Mouse (Mus musculus): ENCODE results near the gene Rbm42.

- TF ChIP-seq CTCF (IDR thresholded peaks at IDR 0.05; ENCODE audit: low read depth) (no peak), EP300 (IDR thresholded peaks at IDR 0.05; ENCODE audit: low read depth) (no peak)
Observed at GRCm38 (mm10) chr7:30591605-30591951, 58.5 kb downstream of the Rbm42 start.

All from heart, postnatal 0 days (tissue).